Mouse (Mus musculus) liver, embryonic 14.5 days (tissue): ENCODE results near the gene Grid2ip. TPM values are rescaled to one million over a fixed set of nuclear protein-coding genes. Genes with fewer than 3 reads are reported as not detected.

Source experiments
- ATAC-seq: fragments of 200-750 bp; cut with Nextera tagmentation; 2 replicates; pipeline ENCODE4 v1.8.0; 2017; ENCODE audit warnings: moderate number of reproducible peaks, mild to moderate bottlenecking, moderate library complexity; ENCODE audit not compliant: insufficient read depth
- DNase-seq, 3 experiments: peaks; one replicate each; pipeline ENCODE4 v3.0.0-alpha.2; 2012 to 2013; ENCODE audit warnings: low read depth in 3 of 3, low spot score in 3 of 3
- H3K27ac ChIP-seq: fragments of 300-500 bp; sonication (generic); 2 replicates; pipeline ENCODE4 v1.5.1; 2014; ENCODE audit warnings: moderate library complexity, mild to moderate bottlenecking, control low read depth, inconsistent platforms
- H3K27me3 ChIP-seq: fragments of 300-500 bp; sonication (generic); 2 replicates; pipeline ENCODE4 v1.6.1; 2014; ENCODE audit warnings: mild to moderate bottlenecking, low read length, moderate library complexity; ENCODE audit not compliant: control insufficient read depth, insufficient read depth
- H3K36me3 ChIP-seq: fragments of 300-500 bp; sonication (generic); replicated peaks from 2 replicates; pipeline ENCODE4 v1.6.1; 2014; ENCODE audit warnings: low read depth; ENCODE audit not compliant: control insufficient read depth, insufficient read depth
- H3K4me1 ChIP-seq, 2 experiments: fragments of 200-500 bp in 1 of 2; fragments of 300-500 bp in 1 of 2; sonication (generic) in 1 of 2; replicated peaks; 2 replicates each; pipeline ENCODE4 v1.6.1; 2012 to 2014; ENCODE audit warnings: antibody characterized with exemption in 1 of 2, inconsistent platforms in 1 of 2, low read length in 1 of 2; ENCODE audit not compliant: control insufficient read depth in 2 of 2, insufficient read depth in 2 of 2
- H3K4me2 ChIP-seq: fragments of 300-500 bp; sonication (generic); 2 replicates; pipeline ENCODE4 v1.6.1; 2014; ENCODE audit warnings: low read depth, mild to moderate bottlenecking, control low read depth, moderate library complexity
- H3K4me3 ChIP-seq, 2 experiments: fragments of 200-500 bp in 1 of 2; fragments of 300-500 bp in 1 of 2; sonication (generic) in 1 of 2; 2 replicates each; pipeline ENCODE4 v1.5.1; 2012 to 2014; ENCODE audit warnings: low read depth in 2 of 2, low read length in 2 of 2, mild to moderate bottlenecking in 2 of 2, control low read depth in 1 of 2, inconsistent platforms in 1 of 2, moderate library complexity in 1 of 2; ENCODE audit not compliant: insufficient read depth in 1 of 2
- H3K9ac ChIP-seq: fragments of 300-500 bp; sonication (generic); replicated peaks from 2 replicates; pipeline ENCODE4 v1.6.1; 2014; ENCODE audit warnings: mild to moderate bottlenecking, control low read depth, moderate library complexity
- H3K9me3 ChIP-seq: fragments of 300-500 bp; sonication (generic); 2 replicates; pipeline ENCODE4 v1.6.1; 2016; ENCODE audit warnings: low read length, mixed read lengths; ENCODE audit not compliant: control insufficient read depth
- CTCF ChIP-seq: IDR thresholded peaks from 2 replicates; pipeline ENCODE4 v1.5.1; 2016; ENCODE audit warnings: antibody characterized with exemption, low read depth, control low read depth
- EP300 ChIP-seq: IDR thresholded peaks from 2 replicates; pipeline ENCODE4 v1.6.1; 2016; ENCODE audit warnings: antibody characterized with exemption, low read depth
- WGBS: fragments of 180-500 bp; shearing (Covaris S2); extraction: QIAGEN DNeasy Blood & Tissue Kit; methylation state at CpG from one replicate; pipeline ENCODE4 v1.1.7; 2014; ENCODE audit not compliant: insufficient replicate concordance; 5-methylcytosine and 5-hydroxymethylcytosine counted together
- polyA plus RNA-seq, 2 experiments: library from polyadenylated mRNA; depleted of rRNA in 1 of 2; stranded (reverse) in 1 of 2; unstranded in 1 of 2; fragments of >200 nt; fragmentation: Nextera tagmentation in 1 of 2; extraction: Ambion mirVana in 1 of 2; gene quantifications; 2 replicates each; pipeline versions ENCODE4 v1.2.1 to v1.2.3; 2012 to 2014

Grid2ip gene
- 0.01 and 0.05 TPM in 2 replicates for polyA plus RNA-seq (2012; rRNA removed)
- not detected in 2 replicates for polyA plus RNA-seq (2014; fragmentation: Nextera tagmentation; extraction: Ambion mirVana)

- 16% methylated on average over 17 of the region's 17 CpGs for WGBS
- TF ChIP-seq CTCF (no peak), EP300 (no peak)
- H3K27ac ChIP-seq, result no peak within 1 kb of the TSS
- no peak within 1 kb of the TSS for H3K4me2 ChIP-seq
- ATAC-seq (no peak), DNase-seq (no peak)
- no peaks in the 10 kb centered on the region for H3K4me1 ChIP-seq
- no peak within 1 kb of the TSS for H3K4me3 ChIP-seq
- no peak within 1 kb of the TSS for H3K9ac ChIP-seq
- H3K9me3 ChIP-seq, result no peaks in the 10 kb centered on the region
- H3K27me3 ChIP-seq, result peaks cover 18% of the 10 kb centered on the region
- H3K36me3 ChIP-seq, result no peaks in the 10 kb centered on the region
Measured at GRCm38 (mm10) chr5:143356686-143357388, at the start of gene Grid2ip. TSS of gene Grid2ip (plus strand) at chr5:143357338.

DNA sequence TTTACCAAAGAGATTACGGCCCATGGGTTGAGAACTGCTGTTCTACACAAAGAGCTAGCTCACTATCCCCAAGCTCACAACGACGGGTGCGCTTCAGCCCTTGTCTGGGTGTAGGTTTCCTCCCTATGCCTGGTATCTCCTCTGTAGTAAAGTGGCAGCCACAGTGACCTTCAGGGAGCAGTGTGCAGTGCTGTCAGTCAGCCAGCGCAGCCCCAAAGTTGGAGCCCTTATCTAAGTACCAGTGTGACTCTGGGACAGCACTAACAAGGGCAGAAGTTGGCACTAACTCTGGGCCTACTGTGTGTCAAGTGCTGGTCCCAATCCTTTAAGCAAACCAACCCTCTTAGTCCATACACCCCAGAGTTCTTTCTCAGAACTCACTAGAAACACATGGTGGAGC is 48.3 kb upstream of the Grid2ip start:
- no peak overlapping the region for H3K27ac ChIP-seq
- TF ChIP-seq CTCF, result no peak
- TF ChIP-seq EP300, result no peak
- no peak overlapping the region for H3K9ac ChIP-seq
- DNase-seq (no peak), ATAC-seq (no peak)
- peaks cover under 1 to 10% of the 10 kb centered on the region in 2 experiments; a peak in 3 of 4 replicates for H3K4me1 ChIP-seq
- no peaks in the 10 kb centered on the region for H3K9me3 ChIP-seq
- H3K36me3 ChIP-seq, result peaks cover 55% of the 10 kb centered on the region
- no peaks in the 10 kb centered on the region for H3K27me3 ChIP-seq
- H3K4me3 ChIP-seq, result no peak overlapping the region
- no peak overlapping the region for H3K4me2 ChIP-seq
- 87% methylated on average over 5 of the region's 5 CpGs for WGBS

- Histone ChIP-seq H3K4me1 (peaks cover 3 to 10% of the 10 kb centered on the region in 2 experiments; a peak in 3 of 4 replicates), H3K36me3 (peaks cover 55% of the 10 kb centered on the region), H3K27ac (no peak overlapping the region), H3K4me3 (no peak overlapping the region), H3K27me3 (no peaks in the 10 kb centered on the region), H3K4me2 (no peak overlapping the region), H3K9ac (no peak overlapping the region), H3K9me3 (no peaks in the 10 kb centered on the region)
- ATAC-seq (no peak), DNase-seq (no peak)
- TF ChIP-seq CTCF, result no peak
- TF ChIP-seq EP300, result no peak
- 88% methylated on average over 7 of the region's 7 CpGs for WGBS
Measured at GRCm38 (mm10) chr5:143309916-143310315, 47.2 kb upstream of the Grid2ip start.

- ATAC-seq (no peak), DNase-seq (peak; percentile 64 to 70 (median 65))
- TF ChIP-seq EP300 (no peak), CTCF (peak; percentile 97)
- H3K9ac ChIP-seq, result no peak overlapping the region
- H3K4me3 ChIP-seq, result no peak overlapping the region
- H3K4me2 ChIP-seq, result no peak overlapping the region
- H3K27ac ChIP-seq, result no peak overlapping the region
- peaks cover 41% of the 10 kb centered on the region for H3K36me3 ChIP-seq
- no peaks in the 10 kb centered on the region for H3K9me3 ChIP-seq
- H3K27me3 ChIP-seq, result no peaks in the 10 kb centered on the region
- WGBS, result 54% methylated on average over 8 of the region's 8 CpGs
- peaks cover 3 to 13% of the 10 kb centered on the region in 2 experiments; a peak in 3 of 4 replicates for H3K4me1 ChIP-seq
Measured at GRCm38 (mm10) chr5:143311886-143312285, 45.3 kb upstream of the Grid2ip start.

- Histone ChIP-seq H3K27me3 (no peaks in the 10 kb centered on the region), H3K4me2 (peak overlapping the region; percentile 89), H3K9ac (peak overlapping the region; percentile 74), H3K27ac (peak overlapping the region; percentile 30), H3K36me3 (peaks cover 26% of the 10 kb centered on the region), H3K4me1 (peaks cover 3 to 13% of the 10 kb centered on the region in 2 experiments; a peak in 3 of 4 replicates), H3K9me3 (no peaks in the 10 kb centered on the region), H3K4me3 (peak overlapping the region; percentile 75 to 92)
- DNase-seq (peak; percentile 25 to 46 (median 37)), ATAC-seq (peak; percentile 56; the same call in 1 of the 2 replicates)
- 7% methylated on average over 16 of the region's 16 CpGs for WGBS
- TF ChIP-seq EP300 (no peak), CTCF (no peak)
Measured at GRCm38 (mm10) chr5:143314183-143314729, 42.9 kb upstream of the Grid2ip start.
